Mouse (Mus musculus): Measurements from ENCODE around the gene Ovol1. TPM values are rescaled to one million over a fixed set of nuclear protein-coding genes. Genes with fewer than 3 reads are reported as not detected.

Ovol1 gene
- total RNA-seq, 2 experiments from 2014 or later = 1.6 TPM; not detected in 1

GRCm38 (mm10) chr19:5569521-5569920 is 9.1 kb upstream of the Ovol1 start:
- no peak for DNase-seq (ENCODE audit: low spot score in 2 of 2)

- DNase-seq (ENCODE audit: low spot score in 2 of 2) = peak; percentile 54 to 68
These were observed 8.2 kb upstream of the Ovol1 start for GRCm38 (mm10) chr19:5568470-5569140.

GRCm38 (mm10) chr19:5567534-5568469 is 7.4 kb upstream of the Ovol1 start, which contains the start of gene Ap5b1:
Ap5b1 (plus strand) TSS chr19:5568025.
- DNase-seq (ENCODE audit: low spot score in 2 of 2) = peak; percentile 77 to 80

GRCm38 (mm10) chr19:5567180-5567533 is 6.7 kb upstream of the Ovol1 start:
- DNase-seq (ENCODE audit: low spot score in 2 of 2) = no peak

- no peak for DNase-seq (ENCODE audit: low spot score in 2 of 2)
These were observed 5.9 kb upstream of the Ovol1 start for GRCm38 (mm10) chr19:5566316-5566715.

GRCm38 (mm10) chr19:5562776-5563175 is 2.3 kb upstream of the Ovol1 start:
- DNase-seq (ENCODE audit: low spot score in 2 of 2) = no peak

GRCm38 (mm10) chr19:5561886-5562285 is 1.4 kb upstream of the Ovol1 start:
- no peak for DNase-seq (ENCODE audit: low spot score in 2 of 2)

GRCm38 (mm10) chr19:5561252-5561790 is 875 bp upstream of the Ovol1 start:
- DNase-seq (ENCODE audit: low spot score in 2 of 2) = no peak

- no peak for DNase-seq (ENCODE audit: low spot score in 2 of 2)
These were observed 602 bp downstream of the Ovol1 start for GRCm38 (mm10) chr19:5559631-5560456.

GRCm38 (mm10) chr19:5559229-5559628 is 1.2 kb downstream of the Ovol1 start:
- DNase-seq (ENCODE audit: low spot score in 2 of 2) = no peak

- DNase-seq (ENCODE audit: low spot score in 2 of 2) = no peak
These were observed 1.7 kb downstream of the Ovol1 start for GRCm38 (mm10) chr19:5558770-5559169.

GRCm38 (mm10) chr19:5558169-5558568 is 2.3 kb downstream of the Ovol1 start:
- DNase-seq (ENCODE audit: low spot score in 2 of 2) = no peak

- no peak for DNase-seq (ENCODE audit: low spot score in 2 of 2)
These were observed 6.2 kb downstream of the Ovol1 start for GRCm38 (mm10) chr19:5554212-5554611.

- DNase-seq (ENCODE audit: low spot score in 2 of 2) = no peak
These were observed 6.6 kb downstream of the Ovol1 start for GRCm38 (mm10) chr19:5553802-5554201.

- no peak for DNase-seq (ENCODE audit: low spot score in 2 of 2)
These were observed 12.9 kb downstream of the Ovol1 start for GRCm38 (mm10) chr19:5547471-5548056.

GRCm38 (mm10) chr19:5544031-5544430 is 16.4 kb downstream of the Ovol1 start:
- DNase-seq (ENCODE audit: low spot score in 2 of 2) = no peak

GRCm38 (mm10) chr19:5543362-5543761 is 17.1 kb downstream of the Ovol1 start:
- DNase-seq (ENCODE audit: low spot score in 2 of 2) = no peak

- DNase-seq (ENCODE audit: low spot score in 2 of 2) = no peak
These were observed 21.7 kb downstream of the Ovol1 start for GRCm38 (mm10) chr19:5538786-5539185.

GRCm38 (mm10) chr19:5532520-5532919 is 27.9 kb downstream of the Ovol1 start:
- DNase-seq (ENCODE audit: low spot score in 2 of 2) = no peak

- DNase-seq (ENCODE audit: low spot score in 2 of 2) = no peak
These were observed 30.3 kb downstream of the Ovol1 start for GRCm38 (mm10) chr19:5530138-5530524.
